Mouse (Mus musculus) MEL (cell line): Measurements from ENCODE around the gene Gm32742. TPM values are rescaled to one million over a fixed set of nuclear protein-coding genes. Genes with fewer than 3 reads are reported as not detected.

Experiments
- DNase-seq: peaks from one replicate; pipeline ENCODE4 v3.0.0; 2011; ENCODE audit warnings: low read depth, low spot score
- H3K27ac ChIP-seq: 2 replicates; pipeline ENCODE4 v1.5.1; 2012; ENCODE audit warnings: low read depth, mild to moderate bottlenecking, control low read depth, low read length, moderate library complexity; ENCODE audit not compliant: control insufficient read depth
- H3K27me3 ChIP-seq, 2 experiments: fragments of 150-350 bp in 1 of 2; sonication (generic) in 1 of 2; 2 replicates each; pipeline ENCODE4 v1.6.1; 2012; ENCODE audit warnings: low read length in 2 of 2, mild to moderate bottlenecking in 2 of 2, improper control_type of control experiment in 1 of 2, moderate library complexity in 1 of 2; ENCODE audit not compliant: insufficient read depth in 2 of 2, control insufficient read depth in 1 of 2
- H3K36me3 ChIP-seq, 2 experiments: 2 replicates each; pipeline ENCODE4 v1.6.1; 2012 to 2014; ENCODE audit warnings: low read length in 2 of 2, improper control_type of control experiment in 1 of 2, inconsistent platforms in 1 of 2, mild to moderate bottlenecking in 1 of 2; ENCODE audit not compliant: insufficient read depth in 2 of 2, control insufficient read depth in 1 of 2
- H3K4me1 ChIP-seq, 2 experiments: fragments of 150-350 bp in 1 of 2; sonication (generic) in 1 of 2; 2 replicates each; pipeline ENCODE4 v1.6.1; 2012; ENCODE audit warnings: low read length in 2 of 2, improper control_type of control experiment in 1 of 2, mild to moderate bottlenecking in 1 of 2; ENCODE audit not compliant: insufficient read depth in 2 of 2, control insufficient read depth in 1 of 2
- H3K4me3 ChIP-seq, 2 experiments: fragments of 150-350 bp in 1 of 2; sonication (generic) in 1 of 2; 2 replicates each; pipeline ENCODE4 v1.5.1; 2012; ENCODE audit warnings: low read depth in 2 of 2, low read length in 2 of 2, mild to moderate bottlenecking in 2 of 2, moderate library complexity in 2 of 2, control low read depth in 1 of 2, improper control_type of control experiment in 1 of 2; ENCODE audit not compliant: control insufficient read depth in 1 of 2, insufficient read depth in 1 of 2
- H3K79me2 ChIP-seq: 2 replicates; pipeline ENCODE4 v1.6.1; 2012; ENCODE audit warnings: mild to moderate bottlenecking, low read length, moderate library complexity; ENCODE audit not compliant: control insufficient read depth, poor library complexity, insufficient read depth
- H3K9ac ChIP-seq: 2 replicates; pipeline ENCODE4 v1.6.1; 2012; ENCODE audit warnings: low read depth, mild to moderate bottlenecking, control low read depth, low read length, moderate library complexity; ENCODE audit not compliant: control insufficient read depth, poor library complexity, severe bottlenecking
- H3K9me3 ChIP-seq: fragments of 150-350 bp; sonication (generic); replicated peaks from 2 replicates; pipeline ENCODE4 v1.6.1; 2012; ENCODE audit warnings: mild to moderate bottlenecking, low read length, improper control_type of control experiment, moderate library complexity; ENCODE audit not compliant: insufficient read depth
- CHD1 ChIP-seq: IDR thresholded peaks from 2 replicates; pipeline ENCODE4 v1.6.1; 2012; ENCODE audit warnings: low read depth, mild to moderate bottlenecking, inconsistent platforms, low read length, improper control_type of control experiment
- ELF1 ChIP-seq: IDR thresholded peaks from 2 replicates; pipeline ENCODE4 v1.6.1; 2014; ENCODE audit warnings: low read depth, mild to moderate bottlenecking, inconsistent platforms, low read length, improper control_type of control experiment, moderate library complexity
- ETS1 ChIP-seq: IDR thresholded peaks from 2 replicates; pipeline ENCODE4 v1.6.1; 2012; ENCODE audit warnings: low read depth, mild to moderate bottlenecking, inconsistent platforms, low read length, improper control_type of control experiment, moderate library complexity
- GABPA ChIP-seq: IDR thresholded peaks from 2 replicates; pipeline ENCODE4 v1.6.1; 2012; ENCODE audit warnings: low read depth, mild to moderate bottlenecking, inconsistent platforms, low read length, improper control_type of control experiment, moderate library complexity
- JUND ChIP-seq: IDR thresholded peaks from 2 replicates; pipeline ENCODE4 v1.6.1; 2011; ENCODE audit warnings: low read depth, mild to moderate bottlenecking, improper control_type of control experiment, low read length
- MAFK ChIP-seq: IDR thresholded peaks from 2 replicates; pipeline ENCODE4 v1.6.1; 2011; ENCODE audit warnings: low read depth, mild to moderate bottlenecking, low read length, improper control_type of control experiment, borderline replicate concordance
- MAX ChIP-seq: IDR thresholded peaks from 2 replicates; pipeline ENCODE4 v1.6.1; 2011; ENCODE audit warnings: low read length, improper control_type of control experiment
- MAZ ChIP-seq: IDR thresholded peaks from 2 replicates; pipeline ENCODE4 v1.6.1; 2012; ENCODE audit warnings: low read depth, mild to moderate bottlenecking, inconsistent platforms, low read length, improper control_type of control experiment
- MYB ChIP-seq: IDR thresholded peaks from 2 replicates; pipeline ENCODE4 v1.6.1; 2011; ENCODE audit warnings: mild to moderate bottlenecking, low read depth, low read length, improper control_type of control experiment
- POLR2A ChIP-seq, 2 experiments: IDR thresholded peaks; 2 replicates each; pipeline ENCODE4 v1.6.1; 2011 to 2012; ENCODE audit warnings: low read length in 2 of 2, mild to moderate bottlenecking in 2 of 2, control low read depth in 1 of 2, improper control_type of control experiment in 1 of 2, low read depth in 1 of 2, moderate library complexity in 1 of 2; ENCODE audit not compliant: control insufficient read depth in 1 of 2, insufficient read depth in 1 of 2, poor library complexity in 1 of 2
- RCOR1 ChIP-seq: IDR thresholded peaks from 2 replicates; pipeline ENCODE4 v1.6.1; 2012; ENCODE audit warnings: low read depth, mild to moderate bottlenecking, inconsistent platforms, low read length, improper control_type of control experiment
- TAL1 ChIP-seq: IDR thresholded peaks from 2 replicates; pipeline ENCODE4 v1.6.1; 2012; ENCODE audit warnings: mild to moderate bottlenecking, inconsistent platforms, low read length, moderate library complexity, mixed read lengths
- TBP ChIP-seq: IDR thresholded peaks from 2 replicates; pipeline ENCODE4 v1.8.0; 2011; ENCODE audit warnings: low read depth, low read length, improper control_type of control experiment
- TCF12 ChIP-seq: IDR thresholded peaks from 2 replicates; pipeline ENCODE4 v1.6.1; 2014; ENCODE audit warnings: low read depth, mild to moderate bottlenecking, inconsistent platforms, low read length, improper control_type of control experiment, moderate library complexity
- ZMIZ1 ChIP-seq: IDR thresholded peaks from 2 replicates; pipeline ENCODE4 v1.6.1; 2012; ENCODE audit warnings: low read depth, mild to moderate bottlenecking, inconsistent platforms, low read length, improper control_type of control experiment, moderate library complexity
- ZNF384 ChIP-seq: IDR thresholded peaks from 2 replicates; pipeline ENCODE4 v1.6.1; 2012; ENCODE audit warnings: low read depth, mild to moderate bottlenecking, inconsistent platforms, low read length, improper control_type of control experiment
- polyA plus RNA-seq, 2 experiments: library from polyadenylated mRNA; stranded (reverse) in 1 of 2; unstranded in 1 of 2; fragments of >175 nt in 1 of 2; fragments of >200 nt in 1 of 2; gene quantifications; 2 replicates each; pipeline versions ENCODE4 v1.2.1 to v1.2.4; 2012; ENCODE audit warnings: low replicate concordance in 2 of 2, low read depth in 1 of 2; ENCODE audit not compliant: insufficient read length in 2 of 2, insufficient read depth in 1 of 2, missing spikeins in 1 of 2
- total RNA-seq: library from RNA; depleted of rRNA; stranded (reverse); fragments of 300-350 nt; gene quantifications from 2 replicates; pipeline ENCODE4 v1.2.3, GENCODE M21; 2012

The Gm32742 gene
- total and polyA plus RNA-seq, 3 experiments, result 0.01 TPM; not detected in 2

DNA sequence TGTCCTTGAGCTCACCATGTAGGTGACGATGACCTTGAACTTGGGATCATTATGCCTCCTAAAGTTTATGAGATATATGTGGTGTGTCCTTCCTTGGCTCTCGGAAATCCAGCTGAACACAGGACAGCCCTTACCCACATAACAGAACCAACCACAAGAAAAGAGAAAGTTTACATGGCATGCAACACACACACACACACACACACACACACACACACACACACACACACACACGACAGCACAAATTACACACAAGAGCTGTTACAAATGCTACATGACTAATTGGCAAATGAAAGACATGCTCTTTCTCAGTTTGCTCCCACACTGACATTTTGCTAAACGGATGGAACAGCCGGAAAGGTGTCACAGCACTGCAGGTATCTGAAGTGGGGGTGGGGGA is 20.6 kb upstream of the Gm32742 start:
- no peaks in the 10 kb centered on the region for H3K36me3 ChIP-seq
- H3K4me1 ChIP-seq, result no peaks in the 10 kb centered on the region
- H3K4me3 ChIP-seq, result no peak overlapping the region
- H3K9ac ChIP-seq, result no peak overlapping the region
- TF ChIP-seq TBP (no peak), MAFK (no peak), JUND (no peak), ZNF384 (no peak)
- no peak overlapping the region for H3K27ac ChIP-seq
- DNase-seq, result no peak
- H3K9me3 ChIP-seq, result no peaks in the 10 kb centered on the region
- H3K79me2 ChIP-seq, result no peaks in the 10 kb centered on the region
- peaks cover 16 to 20% of the 10 kb centered on the region in 2 experiments for H3K27me3 ChIP-seq

DNA sequence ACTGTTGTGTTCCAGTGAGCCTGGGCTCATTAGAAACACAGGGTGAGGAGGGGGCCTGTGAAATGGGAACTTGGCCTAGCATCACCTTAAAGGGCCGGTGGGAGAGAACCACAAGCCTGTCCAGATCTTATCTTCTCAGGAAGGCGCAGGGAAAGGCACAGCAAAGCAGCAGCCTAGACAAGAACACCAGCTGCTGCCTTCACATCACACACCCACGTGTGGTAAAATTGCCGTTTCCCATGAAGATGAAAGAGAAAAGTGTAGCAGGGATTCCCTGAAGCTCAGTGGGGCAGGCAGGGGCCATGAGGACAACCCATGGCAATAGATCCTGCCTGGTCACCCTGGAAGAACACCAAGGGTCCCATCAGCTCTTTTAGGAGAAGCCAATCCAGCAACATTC is 20.1 kb upstream of the Gm32742 start:
- peaks cover 16 to 19% of the 10 kb centered on the region in 2 experiments for H3K27me3 ChIP-seq
- no peak overlapping the region for H3K27ac ChIP-seq
- H3K9me3 ChIP-seq, result no peaks in the 10 kb centered on the region
- no peaks in the 10 kb centered on the region for H3K79me2 ChIP-seq
- no peaks in the 10 kb centered on the region for H3K4me1 ChIP-seq
- no peak overlapping the region for H3K9ac ChIP-seq
- H3K36me3 ChIP-seq, result no peaks in the 10 kb centered on the region
- H3K4me3 ChIP-seq, result no peak overlapping the region
- no peak for TF ChIP-seq TCF12
- DNase-seq, result no peak

DNA sequence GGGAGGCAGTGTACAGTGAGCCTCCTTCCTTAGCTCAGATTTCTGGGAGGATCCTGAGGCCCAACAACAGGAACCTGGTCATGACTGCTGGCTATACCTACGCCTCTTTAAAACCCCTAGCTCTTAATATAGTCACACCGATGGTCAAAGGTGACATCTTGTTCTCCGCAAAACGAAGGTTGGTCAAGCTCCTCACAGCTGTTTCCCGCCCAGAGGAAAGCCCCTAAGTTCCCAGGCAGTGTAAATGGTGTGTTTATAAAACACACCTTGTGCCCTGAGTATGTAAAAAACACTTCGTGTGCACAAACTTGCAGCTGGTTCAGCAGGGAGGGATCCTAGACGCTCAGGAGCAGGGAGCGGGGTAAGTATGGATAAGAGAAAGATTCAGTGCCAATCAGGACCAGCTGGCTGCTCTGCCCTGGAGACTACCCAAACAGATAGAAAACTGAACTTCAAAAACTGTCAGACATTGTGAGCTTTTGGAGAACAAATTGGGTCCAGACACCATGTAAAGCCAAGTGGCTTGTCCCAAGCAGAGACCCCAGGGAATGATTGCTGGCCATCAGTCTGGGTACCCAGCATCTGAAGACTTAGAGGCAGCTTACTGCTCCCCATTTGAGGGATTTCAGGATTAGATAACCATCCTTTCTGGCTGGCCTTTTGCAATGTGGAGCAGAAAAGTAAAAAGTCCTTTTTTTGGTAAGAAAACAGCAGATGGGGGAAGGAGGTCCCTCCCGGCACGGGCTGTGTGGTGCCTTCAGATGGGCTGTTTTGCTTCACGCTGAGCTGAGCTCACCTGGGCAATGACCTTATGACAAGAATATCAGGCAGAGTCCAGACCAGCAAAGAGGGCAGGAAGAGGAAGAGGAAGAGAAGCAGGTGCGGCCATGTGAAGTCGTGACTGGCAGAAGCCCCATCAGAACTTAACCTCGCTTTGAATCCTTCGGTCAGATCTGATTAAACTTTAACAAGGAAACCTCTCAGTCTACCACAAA is 17.7 kb upstream of the Gm32742 start:
- no peaks in the 10 kb centered on the region for H3K9me3 ChIP-seq
- no peak for TF ChIP-seq GABPA
- TF ChIP-seq MAZ, result no peak
- no peak for TF ChIP-seq TAL1
- TF ChIP-seq MAX, result no peak
- TF ChIP-seq CHD1, result no peak
- TF ChIP-seq RCOR1, result no peak
- TF ChIP-seq ETS1, result no peak
- no peak for TF ChIP-seq POLR2A (IDR thresholded peaks at IDR 0.05; ENCODE audit: control insufficient read depth in 1 of 2, insufficient read depth in 1 of 2, low read depth in 1 of 2, low read length in 2 of 2, poor library complexity in 1 of 2)
- no peak for TF ChIP-seq ZMIZ1
- TF ChIP-seq ELF1, result no peak
- TF ChIP-seq MYB, result no peak

More for the DNA sequence above, 17.7 kb upstream of the Gm32742 start:
- Histone ChIP-seq H3K36me3 (no peaks in the 10 kb centered on the region), H3K4me3 (no peak overlapping the region), H3K27ac (no peak overlapping the region), H3K79me2 (no peaks in the 10 kb centered on the region), H3K4me1 (no peaks in the 10 kb centered on the region), H3K9ac (no peak overlapping the region), H3K27me3 (peaks cover 14 to 15% of the 10 kb centered on the region in 2 experiments)
- DNase-seq, result no peak
